Mouse (Mus musculus): ENCODE data around the gene Krtap16-3. TPM values are rescaled to one million over a fixed set of nuclear protein-coding genes. Genes with fewer than 3 reads are reported as not detected.

Krtap16-3 gene
- polyA plus RNA-seq (2012; ENCODE audit: insufficient read depth, insufficient read length, missing spikeins), result not detected in 2 replicates

DNA sequence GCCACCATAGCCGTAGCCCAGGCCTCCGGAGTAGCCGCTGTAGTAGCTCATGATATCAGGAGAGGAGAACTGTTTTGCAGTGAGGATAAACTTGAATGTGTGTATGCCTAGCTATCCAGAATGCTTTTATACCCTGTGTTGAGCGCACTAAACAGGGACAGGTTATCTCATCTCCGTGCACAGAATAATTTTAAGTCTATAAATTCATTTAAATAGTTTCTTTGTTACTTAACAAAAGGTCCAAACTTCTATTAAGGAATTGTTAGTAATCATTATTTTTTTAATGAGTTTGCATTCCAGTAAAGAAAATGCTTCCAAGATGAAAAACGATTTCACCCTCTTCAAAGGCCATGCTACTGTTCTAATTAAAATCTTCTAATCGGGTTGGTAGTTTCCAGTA is at the start of gene Krtap16-3:
TSS of gene Krtap16-3 (minus strand) at position 101 of the 400 bp plus-strand sequence.
- no peak within 1 kb of the TSS for H3K4me3 ChIP-seq (ENCODE audit: insufficient read depth, low read depth, low read length)
- H3K4me1 ChIP-seq (ENCODE audit: control insufficient read depth, insufficient read depth, insufficient read length, low read length), result no peaks in the 10 kb centered on the region
- H3K27ac ChIP-seq (replicated peaks; ENCODE audit: low read depth, low read length), result no peak within 1 kb of the TSS

- Histone ChIP-seq H3K4me1 (ENCODE audit: control insufficient read depth, insufficient read depth, insufficient read length, low read length) (no peaks in the 10 kb centered on the region), H3K27ac (replicated peaks; ENCODE audit: low read depth, low read length) (no peak within 1 kb of the TSS), H3K4me3 (ENCODE audit: insufficient read depth, low read depth, low read length) (no peak within 1 kb of the TSS)
Measured at GRCm38 (mm10) chr16:89010659-89011058, 48.0 kb upstream of the Krtap16-3 start, which contains the start of gene Krtap22-2. Gene Krtap22-2 (minus strand): TSS chr16:89010759.

- H3K4me1 ChIP-seq (ENCODE audit: control insufficient read depth, insufficient read depth, insufficient read length, low read length), result no peaks in the 10 kb centered on the region
- H3K4me3 ChIP-seq (ENCODE audit: insufficient read depth, low read depth, low read length), result no peak overlapping the region
- no peak overlapping the region for H3K27ac ChIP-seq (replicated peaks; ENCODE audit: low read depth, low read length)
Measured at GRCm38 (mm10) chr16:88941106-88941505, 21.6 kb downstream of the Krtap16-3 start.

DNA sequence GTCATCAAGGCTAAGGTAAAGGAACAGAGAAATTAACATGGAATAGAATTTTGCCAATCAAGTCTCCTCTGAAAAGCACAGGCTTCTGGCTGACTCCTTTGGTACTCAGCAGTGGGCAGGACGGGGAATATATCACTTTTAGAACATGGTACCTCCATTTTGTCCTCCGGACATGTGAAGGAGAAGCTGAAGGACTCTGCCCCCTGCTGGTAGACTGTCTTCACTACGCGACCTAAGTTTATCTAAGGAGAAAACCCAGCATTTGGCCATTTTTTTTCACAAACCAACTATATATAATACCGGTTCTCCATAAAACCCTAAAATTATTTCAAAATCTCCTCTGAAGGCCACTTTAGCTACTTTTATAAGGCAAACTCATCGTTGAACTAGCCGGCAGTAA is 24.4 kb downstream of the Krtap16-3 start:
- no peak overlapping the region for H3K27ac ChIP-seq (replicated peaks; ENCODE audit: low read depth, low read length)
- no peak overlapping the region for H3K4me3 ChIP-seq (ENCODE audit: insufficient read depth, low read depth, low read length)
- H3K4me1 ChIP-seq (ENCODE audit: control insufficient read depth, insufficient read depth, insufficient read length, low read length), result no peaks in the 10 kb centered on the region

DNA sequence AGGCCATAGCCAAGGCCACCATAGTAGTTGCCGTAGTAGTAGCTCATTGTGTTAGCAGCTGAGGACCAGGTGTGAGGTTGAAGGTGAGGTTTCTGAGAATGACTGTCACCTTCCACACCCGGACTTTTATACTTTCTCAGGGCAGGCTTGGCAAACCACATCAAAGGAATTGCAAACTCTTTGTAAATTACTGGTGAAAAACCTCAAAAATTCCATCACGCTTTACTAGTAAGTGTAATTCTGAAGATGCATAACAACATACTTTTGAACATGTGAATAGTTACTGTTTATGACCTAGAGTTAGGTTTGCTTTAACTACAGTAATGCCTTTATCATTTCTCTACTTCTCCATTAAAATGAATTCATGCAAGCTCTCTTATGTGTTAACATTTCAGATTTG is 30.5 kb downstream of the Krtap16-3 start, which contains the start of gene Krtap19-9b:
TSS of gene Krtap19-9b (minus strand) at position 101 of the 400 bp plus-strand sequence.
- H3K4me3 ChIP-seq (ENCODE audit: insufficient read depth, low read depth, low read length), result no peak within 1 kb of the TSS
- no peaks in the 10 kb centered on the region for H3K4me1 ChIP-seq (ENCODE audit: control insufficient read depth, insufficient read depth, insufficient read length, low read length)
- H3K27ac ChIP-seq (replicated peaks; ENCODE audit: low read depth, low read length), result no peak within 1 kb of the TSS

Other genes with a start within 250 kb of the Krtap16-3 start
- gene Krtap13-1, start 234.0 kb downstream of the Krtap16-3 start, polyA plus RNA-seq (2012; ENCODE audit: insufficient read depth, insufficient read length, missing spikeins), result not detected in 2 replicates
- gene Krtap13, start 211.2 kb downstream of the Krtap16-3 start, polyA plus RNA-seq (2012; ENCODE audit: insufficient read depth, insufficient read length, missing spikeins), result not detected in 2 replicates
- gene 2310034C09Rik, start 204.0 kb downstream of the Krtap16-3 start, polyA plus RNA-seq (2012; ENCODE audit: insufficient read depth, insufficient read length, missing spikeins), result not detected in 2 replicates
- gene 2310057N15Rik, start 188.7 kb downstream of the Krtap16-3 start, polyA plus RNA-seq (2012; ENCODE audit: insufficient read depth, insufficient read length, missing spikeins), result not detected in 2 replicates
- not detected in 2 replicates for gene Gm5965, start 185.0 kb downstream of the Krtap16-3 start, polyA plus RNA-seq (2012; ENCODE audit: insufficient read depth, insufficient read length, missing spikeins)
- gene Gm20741, start 150.7 kb downstream of the Krtap16-3 start, polyA plus RNA-seq (2012; ENCODE audit: insufficient read depth, insufficient read length, missing spikeins), result not detected in 2 replicates
- gene Krtap15, start 142.7 kb downstream of the Krtap16-3 start, polyA plus RNA-seq (2012; ENCODE audit: insufficient read depth, insufficient read length, missing spikeins), result not detected in 2 replicates
- not detected in 2 replicates for gene Krtap14, start 136.7 kb downstream of the Krtap16-3 start, polyA plus RNA-seq (2012; ENCODE audit: insufficient read depth, insufficient read length, missing spikeins)
- not detected in 2 replicates for gene Krtap19-1, start 93.5 kb downstream of the Krtap16-3 start, polyA plus RNA-seq (2012; ENCODE audit: insufficient read depth, insufficient read length, missing spikeins)
- not detected in 2 replicates for gene Krtap19-2, start 88.6 kb downstream of the Krtap16-3 start, polyA plus RNA-seq (2012; ENCODE audit: insufficient read depth, insufficient read length, missing spikeins)
- not detected in 2 replicates for gene Krtap19-3, start 84.8 kb downstream of the Krtap16-3 start, polyA plus RNA-seq (2012; ENCODE audit: insufficient read depth, insufficient read length, missing spikeins)
- not detected in 2 replicates for gene Krtap19-4, start 77.8 kb downstream of the Krtap16-3 start, polyA plus RNA-seq (2012; ENCODE audit: insufficient read depth, insufficient read length, missing spikeins)
- gene Krtap19-5, start 66.4 kb downstream of the Krtap16-3 start, polyA plus RNA-seq (2012; ENCODE audit: insufficient read depth, insufficient read length, missing spikeins), result not detected in 2 replicates
- not detected in 2 replicates for gene Krtap19-9b, start 30.6 kb downstream of the Krtap16-3 start, polyA plus RNA-seq (2012; ENCODE audit: insufficient read depth, insufficient read length, missing spikeins)
- not detected in 2 replicates for gene Krtap22-2, start 47.9 kb upstream of the Krtap16-3 start, polyA plus RNA-seq (2012; ENCODE audit: insufficient read depth, insufficient read length, missing spikeins)
- not detected in 2 replicates for gene Gm10229, start 52.4 kb upstream of the Krtap16-3 start, polyA plus RNA-seq (2012; ENCODE audit: insufficient read depth, insufficient read length, missing spikeins)
- not detected in 2 replicates for gene Krtap6-1, start 68.8 kb upstream of the Krtap16-3 start, polyA plus RNA-seq (2012; ENCODE audit: insufficient read depth, insufficient read length, missing spikeins)
- gene Gm10228, start 78.6 kb upstream of the Krtap16-3 start, polyA plus RNA-seq (2012; ENCODE audit: insufficient read depth, insufficient read length, missing spikeins), result not detected in 2 replicates
- not detected in 2 replicates for gene Krtap6-5, start 85.0 kb upstream of the Krtap16-3 start, polyA plus RNA-seq (2012; ENCODE audit: insufficient read depth, insufficient read length, missing spikeins)
- not detected in 2 replicates for gene 1110025L11Rik, start 101.1 kb upstream of the Krtap16-3 start, polyA plus RNA-seq (2012; ENCODE audit: insufficient read depth, insufficient read length, missing spikeins)
- not detected in 2 replicates for gene Krtap6-3, start 121.1 kb upstream of the Krtap16-3 start, polyA plus RNA-seq (2012; ENCODE audit: insufficient read depth, insufficient read length, missing spikeins)
- not detected in 2 replicates for gene Gm6358, start 178.0 kb upstream of the Krtap16-3 start, polyA plus RNA-seq (2012; ENCODE audit: insufficient read depth, insufficient read length, missing spikeins)
- gene Gm10061, start 188.2 kb upstream of the Krtap16-3 start, polyA plus RNA-seq (2012; ENCODE audit: insufficient read depth, insufficient read length, missing spikeins), result not detected in 2 replicates
- gene Gm9789, start 195.1 kb upstream of the Krtap16-3 start, polyA plus RNA-seq (2012; ENCODE audit: insufficient read depth, insufficient read length, missing spikeins), result not detected in 2 replicates
- gene Gm7735, start 206.6 kb upstream of the Krtap16-3 start, polyA plus RNA-seq (2012; ENCODE audit: insufficient read depth, insufficient read length, missing spikeins), result not detected in 2 replicates
- not detected in 2 replicates for gene 1110057P08Rik, start 211.9 kb upstream of the Krtap16-3 start, polyA plus RNA-seq (2012; ENCODE audit: insufficient read depth, insufficient read length, missing spikeins)
- not detected in 2 replicates for gene Krtap20-2, start 243.0 kb upstream of the Krtap16-3 start, polyA plus RNA-seq (2012; ENCODE audit: insufficient read depth, insufficient read length, missing spikeins)